Mouse (Mus musculus) cerebellum, postnatal 4 days (tissue): ENCODE measurements around the gene Slitrk1.

Source experiments
- DNase-seq, 2 experiments: peaks; one replicate each; pipeline ENCODE4 v3.0.0; 2022; ENCODE audit warnings: low spot score in 2 of 2, mixed read lengths in 1 of 2

The Slitrk1 gene

GRCm38 (mm10) chr14:108913714-108914263 is at the start of gene Slitrk1:
Gene Slitrk1, minus strand, starts transcription at chr14:108914158.
- DNase-seq = peak; percentile 47 to 69

DNA sequence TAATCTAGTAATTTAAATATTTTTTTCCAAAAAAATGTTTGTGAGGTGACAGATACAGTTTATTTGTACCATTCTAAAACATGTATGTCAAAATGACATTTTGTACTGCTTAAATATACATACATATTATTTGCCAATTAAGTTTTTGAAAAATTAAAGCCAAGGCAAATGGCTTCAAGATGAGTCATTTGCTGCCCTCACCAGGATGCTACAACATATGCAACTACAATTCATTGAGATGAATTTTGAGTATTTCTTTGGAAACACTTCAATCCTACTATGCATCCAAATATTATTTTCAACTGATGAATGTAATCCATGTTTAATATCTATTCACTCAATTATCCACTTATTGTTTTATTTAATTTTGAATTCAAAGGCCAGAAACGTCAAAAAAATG is 21.8 kb upstream of the Slitrk1 start:
- DNase-seq = no peak

DNA sequence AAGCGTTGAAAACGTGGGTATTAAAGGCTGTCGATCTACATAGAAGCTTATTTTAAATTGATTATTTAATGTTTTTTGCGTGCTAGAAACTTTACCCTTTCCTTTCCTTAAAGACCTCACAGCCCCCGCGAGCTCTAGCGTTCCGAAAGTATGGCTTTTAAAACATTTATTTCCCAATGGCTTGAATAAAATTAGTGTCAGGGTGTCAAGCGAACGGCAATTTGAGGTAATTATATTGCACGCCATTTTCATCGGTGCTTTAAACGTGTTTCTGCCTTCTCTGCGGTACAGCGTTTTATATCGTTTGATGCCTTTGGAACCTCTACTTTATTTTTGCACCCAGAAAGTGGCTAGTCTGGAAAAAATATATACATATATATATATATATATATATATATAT is 378 bp upstream of the Slitrk1 start:
- no peak for DNase-seq

DNA sequence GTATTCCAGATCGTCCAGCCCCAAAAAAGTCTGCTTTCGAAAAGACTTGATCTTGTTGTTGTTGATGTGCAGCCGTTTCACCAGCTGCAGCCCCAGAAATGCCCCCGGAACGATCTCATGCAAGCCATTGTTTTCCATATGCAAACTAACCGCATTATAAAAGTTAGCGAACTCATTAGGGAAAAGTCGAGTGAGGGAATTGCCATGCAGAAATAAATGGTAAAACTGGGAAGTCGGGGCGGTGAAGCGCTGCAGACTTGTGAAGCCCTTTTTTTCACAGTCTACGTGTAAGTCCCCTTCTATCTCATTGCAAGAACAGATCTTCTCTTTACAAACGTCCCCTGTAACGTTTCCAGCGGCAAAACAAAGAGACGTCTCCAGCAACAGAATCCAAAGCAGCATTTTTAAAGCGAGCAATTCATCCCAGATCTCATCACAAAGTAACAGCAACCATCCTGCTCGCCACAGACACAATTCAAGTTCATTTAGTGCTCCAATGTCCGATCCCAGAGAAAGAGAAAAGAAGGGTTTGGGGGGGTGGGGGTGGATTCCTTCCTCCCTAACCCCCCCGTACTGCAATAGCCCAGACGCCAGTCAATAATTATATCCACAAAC is 975 bp downstream of the Slitrk1 start:
- no peak for DNase-seq

DNA sequence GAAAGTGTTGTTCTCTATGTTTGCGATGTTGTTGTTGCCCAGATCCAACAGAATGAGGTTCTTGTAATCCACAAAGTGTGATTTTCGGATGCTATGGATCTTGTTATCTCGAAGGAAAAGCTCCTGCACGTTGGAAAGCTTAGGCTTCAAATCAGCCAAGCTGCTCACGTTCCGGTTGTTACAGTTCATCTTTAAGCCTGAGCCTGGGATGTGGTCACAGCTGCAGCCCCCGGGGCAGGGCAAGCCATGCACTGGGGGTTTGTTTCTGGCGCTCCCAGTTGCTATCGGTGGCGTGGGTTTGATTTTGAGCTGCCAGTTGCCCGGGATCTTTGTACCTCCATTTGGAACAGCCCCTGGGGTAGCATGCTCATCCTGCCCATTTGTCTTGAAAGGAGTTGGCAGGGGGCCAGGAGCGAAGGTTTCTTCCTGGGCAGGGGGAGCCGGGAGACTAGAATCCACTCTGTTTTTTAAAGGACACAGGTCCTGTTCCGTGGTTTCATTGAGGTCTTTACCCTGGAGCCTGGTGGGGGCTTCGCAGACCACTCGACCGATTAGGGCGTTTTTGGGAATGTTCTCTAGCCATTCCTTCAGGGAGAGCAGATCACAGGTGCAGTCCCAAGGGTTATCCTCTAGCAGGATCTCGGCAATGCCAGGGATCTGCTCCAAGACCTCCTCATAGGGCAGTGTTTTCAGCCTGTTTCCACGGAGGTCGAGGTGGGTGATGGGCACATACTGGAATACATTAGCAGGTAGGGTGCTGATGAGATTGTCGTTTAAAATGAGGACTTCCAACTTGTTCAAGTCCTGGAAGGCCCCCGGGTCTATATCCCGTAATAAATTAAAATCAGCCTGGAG is 1.7 kb downstream of the Slitrk1 start:
- DNase-seq = peak in 1 of 2 experiments; percentile 64

- DNase-seq = peak in 1 of 2 experiments; percentile 14
These were observed 2.7 kb downstream of the Slitrk1 start for GRCm38 (mm10) chr14:108911138-108911841.

- DNase-seq = no peak
These were observed 3.4 kb downstream of the Slitrk1 start for GRCm38 (mm10) chr14:108910449-108911137.

- no peak for DNase-seq
These were observed 4.5 kb downstream of the Slitrk1 start for GRCm38 (mm10) chr14:108909336-108909953.

DNA sequence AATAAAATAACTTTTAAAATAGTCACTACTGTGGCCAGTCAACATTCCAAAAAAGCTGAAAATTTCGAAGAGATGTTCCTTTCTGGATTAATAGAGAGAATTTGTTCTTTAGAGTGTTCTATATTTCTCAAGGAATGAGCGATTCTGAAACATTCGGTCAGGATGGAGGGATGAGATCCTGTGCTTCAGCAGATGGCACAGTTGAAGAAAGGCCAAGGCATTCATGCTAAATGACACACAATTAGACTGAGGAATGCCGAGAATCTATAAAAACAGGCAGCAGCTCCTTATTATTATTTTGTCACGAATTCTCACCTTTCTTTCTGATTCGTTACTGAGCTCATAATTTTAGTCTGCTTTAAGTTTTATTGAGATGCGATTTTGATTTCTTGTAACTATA is 15.4 kb downstream of the Slitrk1 start:
- DNase-seq = no peak

- DNase-seq = no peak
These were observed 18.5 kb downstream of the Slitrk1 start for GRCm38 (mm10) chr14:108895456-108895855.

- DNase-seq = no peak
These were observed 46.1 kb downstream of the Slitrk1 start for GRCm38 (mm10) chr14:108867816-108868215.

DNA sequence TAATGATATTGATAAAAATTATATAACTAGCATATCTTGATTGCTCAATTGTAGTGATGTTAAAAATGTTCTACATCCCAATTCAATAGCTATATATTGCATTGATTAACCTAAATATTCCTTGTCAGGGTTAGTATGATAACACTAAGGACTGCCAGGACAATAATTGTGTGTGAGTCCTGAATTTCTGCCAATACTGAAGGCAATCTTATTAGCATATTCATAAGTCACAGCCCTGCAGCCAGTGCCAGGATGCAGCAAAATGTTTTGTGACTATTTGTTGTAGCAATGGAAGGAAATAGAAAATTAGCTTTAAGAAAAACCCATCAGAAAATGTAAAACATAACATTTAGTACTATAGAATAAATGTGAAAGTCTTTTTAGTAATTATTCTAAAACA is 49.3 kb downstream of the Slitrk1 start:
- no peak for DNase-seq

DNA sequence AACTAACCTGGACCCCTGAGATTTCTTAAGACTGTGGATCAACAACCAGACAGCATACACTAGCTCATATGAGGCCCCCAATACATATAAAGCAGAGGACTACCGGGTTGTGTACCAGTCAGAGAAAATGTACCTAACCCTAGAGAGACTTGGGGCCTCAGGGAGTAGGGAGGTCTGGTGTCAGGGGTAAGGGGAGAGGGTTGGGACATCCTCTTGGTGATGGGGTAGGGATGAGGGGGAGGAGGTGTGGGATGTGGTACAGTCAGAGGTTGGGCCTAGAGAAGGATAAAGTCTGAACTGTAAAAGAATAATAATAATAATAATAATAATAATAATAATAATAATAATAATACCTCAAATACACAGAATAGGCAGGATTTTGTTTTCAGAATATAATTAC is 54.6 kb downstream of the Slitrk1 start:
- DNase-seq = no peak
